Mouse (Mus musculus) ES-Bruce4 (cell line): ENCODE data around the gene Ralgps1. TPM values are rescaled to one million over a fixed set of nuclear protein-coding genes. Genes with fewer than 3 reads are reported as not detected.

Experiments
- H3K27ac ChIP-seq: 2 replicates; pipeline ENCODE4 v1.5.1; 2012; ENCODE audit warnings: low read length, inconsistent platforms; ENCODE audit not compliant: insufficient read depth
- H3K27me3 ChIP-seq: 2 replicates; pipeline ENCODE4 v1.6.1; 2012; ENCODE audit warnings: mild to moderate bottlenecking, low read length, inconsistent platforms; ENCODE audit not compliant: control insufficient read depth, poor library complexity, insufficient read depth, severe bottlenecking
- H3K36me3 ChIP-seq: 2 replicates; pipeline ENCODE4 v1.6.1; 2012; ENCODE audit warnings: inconsistent platforms, mild to moderate bottlenecking, low read length, moderate library complexity; ENCODE audit not compliant: control insufficient read depth, poor library complexity, insufficient read depth, severe bottlenecking
- H3K4me1 ChIP-seq: one replicate; pipeline ENCODE4 v1.8.1; 2011; ENCODE audit warnings: low read length; ENCODE audit not compliant: control insufficient read depth, insufficient read depth
- H3K4me3 ChIP-seq: 2 replicates; pipeline ENCODE4 v1.5.1; 2011; ENCODE audit warnings: low read depth, mild to moderate bottlenecking, low read length
- H3K9ac ChIP-seq: 2 replicates; pipeline ENCODE4 v1.6.1; 2012; ENCODE audit warnings: low read depth, mild to moderate bottlenecking, inconsistent platforms; ENCODE audit not compliant: poor library complexity, severe bottlenecking
- H3K9me3 ChIP-seq: replicated peaks from 2 replicates; pipeline ENCODE4 v1.6.1; 2012; ENCODE audit warnings: mild to moderate bottlenecking, low read length, inconsistent platforms; ENCODE audit not compliant: control insufficient read depth, poor library complexity, insufficient read depth, severe bottlenecking
- CTCF ChIP-seq: IDR thresholded peaks from one replicate; pipeline ENCODE4 v1.8.1; 2011; ENCODE audit warnings: low read depth, low read length
- EP300 ChIP-seq: IDR thresholded peaks from 2 replicates; pipeline ENCODE4 v1.6.1; 2011; ENCODE audit warnings: low read depth, low read length; ENCODE audit not compliant: insufficient read depth
- POLR2A ChIP-seq: IDR thresholded peaks from one replicate; pipeline ENCODE4 v1.8.1; 2011; ENCODE audit warnings: low read length; ENCODE audit not compliant: insufficient read depth
- polyA plus RNA-seq: library from polyadenylated mRNA; stranded (reverse); fragments of >200 nt; gene quantifications from 2 replicates; pipeline ENCODE4 v1.2.4, GENCODE M21; 2011; ENCODE audit warnings: low read depth; ENCODE audit not compliant: missing spikeins, insufficient read depth, insufficient read length

Gene Ralgps1
- polyA plus RNA-seq, 1 experiment: 17.0 TPM

DNA sequence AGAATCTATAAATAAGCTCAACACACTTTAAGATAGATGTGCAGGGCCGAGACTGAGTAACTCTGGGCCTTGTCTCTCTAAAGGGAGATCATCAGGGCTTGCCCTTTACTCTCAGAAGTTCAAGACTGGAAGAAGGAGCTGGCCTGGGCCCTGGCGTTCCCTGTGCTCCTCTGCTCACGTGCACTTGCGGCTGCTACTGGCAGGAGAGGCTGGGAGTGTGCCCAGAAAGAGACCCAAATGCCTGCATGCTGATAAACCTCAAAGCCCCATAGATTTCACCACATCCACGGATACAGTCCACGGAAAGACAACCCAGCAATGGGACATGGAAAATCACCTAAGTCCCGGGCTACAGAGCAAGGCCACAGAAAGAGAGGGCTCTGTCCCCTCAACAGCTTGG, 184.8 kb downstream of the Ralgps1 start:
- no peak overlapping the region for H3K9ac ChIP-seq
- no peaks in the 10 kb centered on the region for H3K27me3 ChIP-seq
- no peak overlapping the region for H3K27ac ChIP-seq
- H3K9me3 ChIP-seq: no peaks in the 10 kb centered on the region
- H3K36me3 ChIP-seq: no peaks in the 10 kb centered on the region
- no peak overlapping the region for H3K4me3 ChIP-seq
- H3K4me1 ChIP-seq: no peaks in the 10 kb centered on the region
- TF ChIP-seq CTCF: no peak
- TF ChIP-seq POLR2A: no peak
- no peak for TF ChIP-seq EP300

DNA sequence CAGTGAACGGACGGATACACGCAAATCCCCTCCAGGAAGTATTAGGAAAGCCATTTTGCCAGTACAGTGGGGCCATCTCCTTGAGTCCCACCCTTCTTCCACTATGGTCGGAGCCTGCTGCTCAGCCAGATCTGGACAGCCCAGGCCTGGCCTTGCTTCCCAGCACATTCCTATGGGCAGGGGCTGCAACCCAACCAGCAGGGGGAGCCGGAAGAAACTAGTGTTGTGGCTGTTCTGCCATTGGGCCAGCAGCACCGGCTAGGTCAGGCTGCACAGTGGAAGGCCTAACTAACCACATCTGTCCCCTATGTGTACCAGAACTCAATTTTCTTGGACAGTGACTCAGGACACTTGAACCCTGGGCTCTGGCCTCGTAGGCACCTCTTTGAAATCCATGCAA, 186.0 kb downstream of the Ralgps1 start:
- Histone ChIP-seq H3K27ac (no peak overlapping the region), H3K36me3 (no peaks in the 10 kb centered on the region), H3K9ac (no peak overlapping the region), H3K9me3 (no peaks in the 10 kb centered on the region), H3K27me3 (no peaks in the 10 kb centered on the region), H3K4me1 (no peaks in the 10 kb centered on the region), H3K4me3 (no peak overlapping the region)
- peak; percentile 56 for TF ChIP-seq CTCF
- TF ChIP-seq EP300: no peak
- no peak for TF ChIP-seq POLR2A

- no peak overlapping the region for H3K9ac ChIP-seq
- no peaks in the 10 kb centered on the region for H3K36me3 ChIP-seq
- no peak overlapping the region for H3K4me3 ChIP-seq
- TF ChIP-seq EP300 (no peak), CTCF (no peak), POLR2A (no peak)
- no peaks in the 10 kb centered on the region for H3K4me1 ChIP-seq
- no peaks in the 10 kb centered on the region for H3K27me3 ChIP-seq
- no peaks in the 10 kb centered on the region for H3K9me3 ChIP-seq
- H3K27ac ChIP-seq: no peak overlapping the region
These were observed 186.6 kb downstream of the Ralgps1 start for GRCm38 (mm10) chr2:33184641-33185040.

GRCm38 (mm10) chr2:33183321-33183720, 188.0 kb downstream of the Ralgps1 start:
- no peaks in the 10 kb centered on the region for H3K36me3 ChIP-seq
- no peak overlapping the region for H3K9ac ChIP-seq
- H3K27ac ChIP-seq: no peak overlapping the region
- no peak for TF ChIP-seq POLR2A
- TF ChIP-seq CTCF: no peak
- no peak for TF ChIP-seq EP300
- H3K4me1 ChIP-seq: no peaks in the 10 kb centered on the region
- H3K9me3 ChIP-seq: no peaks in the 10 kb centered on the region
- H3K4me3 ChIP-seq: no peak overlapping the region
- H3K27me3 ChIP-seq: no peaks in the 10 kb centered on the region

- no peak overlapping the region for H3K27ac ChIP-seq
These were observed 191.2 kb downstream of the Ralgps1 start for GRCm38 (mm10) chr2:33179930-33180630.

GRCm38 (mm10) chr2:33179171-33179929, 191.9 kb downstream of the Ralgps1 start:
- no peak for TF ChIP-seq POLR2A
- Histone ChIP-seq H3K9me3 (no peaks in the 10 kb centered on the region), H3K36me3 (no peaks in the 10 kb centered on the region), H3K9ac (no peak overlapping the region), H3K4me3 (no peak overlapping the region), H3K27ac (no peak overlapping the region), H3K27me3 (no peaks in the 10 kb centered on the region), H3K4me1 (no peaks in the 10 kb centered on the region)

More at GRCm38 (mm10) chr2:33179930-33180630, 191.2 kb downstream of the Ralgps1 start:
- H3K4me3 ChIP-seq: no peak overlapping the region
- no peaks in the 10 kb centered on the region for H3K9me3 ChIP-seq
- no peak for TF ChIP-seq EP300
- TF ChIP-seq CTCF: no peak
- TF ChIP-seq POLR2A: no peak
- no peaks in the 10 kb centered on the region for H3K27me3 ChIP-seq
- no peaks in the 10 kb centered on the region for H3K4me1 ChIP-seq
- H3K9ac ChIP-seq: no peak overlapping the region
- no peaks in the 10 kb centered on the region for H3K36me3 ChIP-seq
